Mouse (Mus musculus) thymus, adult 2 months (tissue): ENCODE data around the gene Aff1. TPM values are rescaled to one million over a fixed set of nuclear protein-coding genes. Genes with fewer than 3 reads are reported as not detected.

Source experiments
- DNase-seq: peaks from one replicate; pipeline ENCODE4 v3.0.0; 2021
- H3K27ac ChIP-seq: fragments of 200-500 bp; 2 replicates; pipeline ENCODE4 v1.5.1; 2012; ENCODE audit warnings: low read length, control low read depth; ENCODE audit not compliant: control insufficient read depth, insufficient read depth
- H3K27me3 ChIP-seq: fragments of 200-500 bp; 2 replicates; pipeline ENCODE4 v1.6.1; 2012; ENCODE audit warnings: mild to moderate bottlenecking, low read length, moderate library complexity, mixed read lengths; ENCODE audit not compliant: control insufficient read depth, insufficient read depth
- H3K36me3 ChIP-seq: fragments of 200-500 bp; 2 replicates; pipeline ENCODE4 v1.6.1; 2012; ENCODE audit warnings: mild to moderate bottlenecking, low read length, moderate library complexity; ENCODE audit not compliant: control insufficient read depth, insufficient read depth
- H3K4me1 ChIP-seq: fragments of 200-500 bp; replicated peaks from 2 replicates; pipeline ENCODE4 v1.6.1; 2012; ENCODE audit warnings: low read length; ENCODE audit not compliant: control insufficient read depth, insufficient read depth
- H3K4me3 ChIP-seq: fragments of 200-500 bp; 2 replicates; pipeline ENCODE4 v1.5.1; 2012; ENCODE audit warnings: mild to moderate bottlenecking, low read length, control low read depth, moderate library complexity; ENCODE audit not compliant: control insufficient read depth, insufficient read depth
- CTCF ChIP-seq: fragments of 200-500 bp; IDR thresholded peaks from 2 replicates; pipeline ENCODE4 v1.5.1; 2012; ENCODE audit warnings: mild to moderate bottlenecking, control low read depth, low read length, moderate library complexity, borderline replicate concordance; ENCODE audit not compliant: control insufficient read depth, poor library complexity, insufficient read depth; ENCODE audit errors: extremely low read depth
- POLR2A ChIP-seq: fragments of 200-500 bp; IDR thresholded peaks from 2 replicates; pipeline ENCODE4 v1.6.1; 2012; ENCODE audit warnings: mild to moderate bottlenecking, low read length, control low read depth, moderate library complexity; ENCODE audit not compliant: control insufficient read depth, poor library complexity, insufficient read depth; ENCODE audit errors: extremely low read depth
- WGBS: fragments of 180-500 bp; shearing (Covaris S2); methylation state at CpG from one replicate; pipeline ENCODE4 v1.1.7; 2018; 5-methylcytosine and 5-hydroxymethylcytosine counted together
- polyA plus RNA-seq: library from polyadenylated mRNA; depleted of rRNA; stranded (reverse); fragments of >200 nt; gene quantifications from 2 replicates; pipeline ENCODE4 v1.2.3, GENCODE M21; 2012

Aff1 gene
- polyA plus RNA-seq, 1 experiment, result 49.1 TPM

DNA sequence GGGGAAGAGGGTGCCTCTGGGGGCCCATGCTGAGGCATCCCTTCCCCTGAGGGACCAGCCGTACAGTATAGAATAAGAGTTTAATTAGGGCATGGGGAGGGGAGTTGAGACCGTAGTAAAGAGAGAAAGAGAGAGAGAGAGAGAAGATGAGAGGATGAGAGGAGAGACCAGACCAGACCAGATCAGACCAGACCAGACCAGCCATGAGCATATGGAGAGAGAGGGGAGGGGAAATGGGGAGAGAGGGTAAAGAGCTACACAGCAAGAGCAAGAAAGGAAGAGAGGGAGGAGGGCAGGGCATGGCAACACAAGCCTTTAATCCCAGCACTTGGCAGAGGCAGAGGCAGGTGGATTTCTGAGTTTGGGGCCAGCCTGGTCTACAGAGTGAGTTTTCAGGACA is 8.5 kb downstream of the Aff1 start:
- DNase-seq, result no peak
- Histone ChIP-seq H3K4me1 (peaks cover 12% of the 10 kb centered on the region), H3K27ac (no peak overlapping the region), H3K36me3 (no peaks in the 10 kb centered on the region), H3K4me3 (no peak overlapping the region), H3K27me3 (no peaks in the 10 kb centered on the region)
- WGBS, result 94% methylated on average over 2 of the region's 2 CpGs
- TF ChIP-seq CTCF (no peak), POLR2A (no peak)

DNA sequence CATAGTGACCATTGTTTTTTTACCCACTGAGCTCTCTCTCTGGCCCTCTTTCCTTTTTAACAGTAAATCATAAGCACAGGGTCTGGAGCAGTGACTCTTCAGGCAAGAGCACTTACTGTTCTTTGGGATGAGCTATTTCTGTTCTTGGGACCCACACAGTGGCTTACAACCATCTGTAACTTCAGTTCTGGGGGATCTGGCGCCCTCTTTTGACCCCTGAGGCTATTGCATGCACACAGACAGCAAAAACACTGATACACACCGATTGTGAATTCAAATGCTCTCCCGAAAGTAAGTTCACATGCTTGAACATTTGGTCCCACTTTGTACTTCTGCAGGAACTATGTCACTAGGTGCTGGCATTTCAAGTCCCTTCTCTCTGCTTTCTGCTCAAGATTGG is 9.3 kb downstream of the Aff1 start:
- no peak for TF ChIP-seq POLR2A
- no peak for TF ChIP-seq CTCF
- peaks cover 12% of the 10 kb centered on the region for H3K4me1 ChIP-seq
- H3K27ac ChIP-seq, result no peak overlapping the region
- H3K27me3 ChIP-seq, result no peaks in the 10 kb centered on the region
- DNase-seq, result no peak
- no peaks in the 10 kb centered on the region for H3K36me3 ChIP-seq
- 91% methylated on average over 3 of the region's 3 CpGs for WGBS
- no peak overlapping the region for H3K4me3 ChIP-seq

DNA sequence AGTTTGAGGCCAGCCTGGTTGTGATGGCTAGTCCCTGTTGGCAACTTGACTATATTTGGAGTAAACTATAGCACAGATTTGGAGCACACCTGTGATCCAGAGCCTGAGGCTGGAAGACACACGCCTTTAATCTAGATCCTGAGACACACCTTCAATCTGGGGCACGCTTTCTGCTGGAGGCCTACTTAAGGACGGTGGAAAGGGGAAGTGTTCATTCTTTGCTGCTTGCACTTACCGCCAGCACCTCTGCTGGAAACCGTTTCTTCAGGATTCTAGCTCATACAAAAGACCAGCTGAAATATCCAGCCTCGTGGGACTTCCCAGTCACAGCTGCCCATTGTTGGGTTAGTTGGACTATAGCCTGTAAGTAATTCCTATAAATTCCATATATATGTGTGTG is 10.4 kb downstream of the Aff1 start:
- TF ChIP-seq POLR2A, result no peak
- no peak for TF ChIP-seq CTCF
- no peak overlapping the region for H3K4me3 ChIP-seq
- H3K36me3 ChIP-seq, result no peaks in the 10 kb centered on the region
- DNase-seq, result no peak
- no peaks in the 10 kb centered on the region for H3K27me3 ChIP-seq
- 59% methylated on average over 6 of the region's 6 CpGs for WGBS
- peaks cover 10% of the 10 kb centered on the region for H3K4me1 ChIP-seq
- H3K27ac ChIP-seq, result no peak overlapping the region

DNA sequence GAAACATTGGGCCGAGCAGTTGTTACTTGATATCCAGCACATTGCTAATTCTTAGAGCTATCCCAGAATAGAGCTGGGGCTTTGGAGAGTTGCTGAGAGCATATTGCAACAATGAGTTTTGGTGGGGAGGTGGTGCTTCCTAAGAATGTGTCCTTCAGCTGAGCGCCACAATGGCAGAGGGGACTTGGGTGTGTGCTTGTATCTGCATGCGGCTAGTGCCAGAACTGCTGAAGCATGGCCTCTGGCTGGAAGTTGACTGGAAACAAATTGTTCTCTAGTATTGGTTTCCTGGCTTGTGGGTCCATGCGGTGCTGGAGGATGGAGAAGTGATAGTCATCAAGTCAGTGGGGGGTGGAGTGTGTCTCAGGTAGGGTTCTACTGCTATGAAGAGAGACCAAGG is 13.2 kb downstream of the Aff1 start:
- no peak overlapping the region for H3K4me3 ChIP-seq
- peaks cover 5% of the 10 kb centered on the region; the same call in 1 of the 2 replicates for H3K4me1 ChIP-seq
- 95% methylated on average over 4 of the region's 4 CpGs for WGBS
- TF ChIP-seq CTCF (no peak), POLR2A (no peak)
- no peak for DNase-seq
- H3K27me3 ChIP-seq, result no peaks in the 10 kb centered on the region
- H3K36me3 ChIP-seq, result no peaks in the 10 kb centered on the region
- H3K27ac ChIP-seq, result no peak overlapping the region

DNA sequence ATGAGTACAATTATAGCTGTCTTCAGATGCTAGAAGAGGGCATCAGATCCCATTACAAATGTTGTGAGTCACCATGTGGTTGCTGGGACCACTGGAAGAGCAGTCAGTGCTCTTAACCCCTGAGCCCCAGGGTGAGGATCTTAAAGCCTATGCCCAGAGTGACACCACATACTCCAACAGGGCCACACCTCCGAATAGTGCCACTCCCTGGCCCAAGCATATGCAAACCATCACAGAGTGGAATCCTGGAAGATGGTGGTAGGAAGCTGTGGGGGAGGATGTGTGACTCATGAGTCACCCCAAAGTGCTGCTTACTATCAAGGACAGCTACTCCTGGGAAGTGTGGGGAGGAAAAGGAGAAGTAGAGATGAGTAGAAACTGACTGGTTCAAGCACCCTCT is 13.7 kb downstream of the Aff1 start:
- Histone ChIP-seq H3K4me1 (peaks cover 5% of the 10 kb centered on the region; the same call in 1 of the 2 replicates), H3K27me3 (no peaks in the 10 kb centered on the region), H3K36me3 (no peaks in the 10 kb centered on the region), H3K27ac (no peak overlapping the region), H3K4me3 (no peak overlapping the region)
- TF ChIP-seq POLR2A (no peak), CTCF (no peak)
- no peak for DNase-seq
- WGBS, result 96% methylated on average over 1 of the region's 1 CpGs

DNA sequence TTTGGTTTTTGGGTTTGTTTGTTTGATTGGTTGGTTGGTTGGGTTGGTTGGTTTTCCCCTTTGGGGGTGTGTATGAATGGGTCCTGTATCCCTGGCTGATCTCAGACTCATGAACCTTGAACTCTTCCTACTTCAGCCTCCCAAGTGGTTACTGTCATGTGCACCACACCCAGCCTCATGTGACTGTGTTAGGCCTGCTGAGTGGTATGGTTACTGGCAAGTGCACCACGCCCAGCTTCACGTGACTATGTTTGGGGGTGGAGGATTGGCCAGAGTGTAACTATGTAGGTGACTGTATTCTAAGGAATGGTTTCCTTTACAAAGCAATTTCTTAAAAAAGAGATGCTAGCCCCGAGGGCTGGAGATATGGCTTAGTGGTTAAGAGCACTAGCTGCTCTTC is 16.9 kb downstream of the Aff1 start:
- no peaks in the 10 kb centered on the region for H3K36me3 ChIP-seq
- H3K27me3 ChIP-seq, result no peaks in the 10 kb centered on the region
- TF ChIP-seq CTCF, result no peak
- no peak for TF ChIP-seq POLR2A
- H3K4me3 ChIP-seq, result no peak overlapping the region
- no peaks in the 10 kb centered on the region; the same call in 1 of the 2 replicates for H3K4me1 ChIP-seq
- no peak for DNase-seq
- H3K27ac ChIP-seq, result no peak overlapping the region
- WGBS, result 86% methylated on average over 3 of the region's 3 CpGs

DNA sequence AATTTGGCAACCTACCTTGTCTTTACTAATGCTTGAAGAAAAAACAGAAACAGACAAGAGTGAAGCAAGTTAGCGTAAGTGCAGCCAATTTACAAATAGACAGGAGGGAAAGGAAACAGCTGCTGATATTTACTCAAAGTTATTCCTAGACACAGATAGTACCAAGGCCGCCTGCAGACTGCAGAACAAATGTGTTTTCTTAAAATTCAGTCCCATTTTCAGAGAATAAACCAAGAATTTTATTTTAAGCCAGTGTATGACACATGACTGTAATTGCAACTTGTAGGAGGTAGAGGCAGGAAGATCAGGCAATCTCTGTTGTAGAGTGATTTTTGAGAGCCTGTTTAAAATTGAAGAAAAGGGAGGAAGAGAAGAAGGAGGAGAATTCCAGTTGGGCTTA is 19.7 kb downstream of the Aff1 start:
- WGBS, result 95% methylated on average over 2 of the region's 2 CpGs
- Histone ChIP-seq H3K27me3 (no peaks in the 10 kb centered on the region), H3K27ac (no peak overlapping the region), H3K4me3 (no peak overlapping the region), H3K36me3 (no peaks in the 10 kb centered on the region), H3K4me1 (no peaks in the 10 kb centered on the region; the same call in 1 of the 2 replicates)
- TF ChIP-seq CTCF (no peak), POLR2A (no peak)
- DNase-seq, result no peak
